Mouse (Mus musculus) cortical plate, adult 2 months (tissue): Measurements from ENCODE around the gene Dab1. TPM values are rescaled to one million over a fixed set of nuclear protein-coding genes. Genes with fewer than 3 reads are reported as not detected.
A peak's percentile ranks its signal among the peaks of the same experiment; 100 is the strongest.

Source experiments
- H3K27ac ChIP-seq: fragments of 200-500 bp; 2 replicates; pipeline ENCODE4 v1.5.1; 2012; ENCODE audit warnings: low read length, control low read depth, inconsistent platforms; ENCODE audit not compliant: insufficient read depth
- H3K4me1 ChIP-seq: fragments of 200-500 bp; 2 replicates; pipeline ENCODE4 v1.6.1; 2011; ENCODE audit warnings: low read length; ENCODE audit not compliant: control insufficient read depth, insufficient read depth
- H3K4me3 ChIP-seq: fragments of 200-500 bp; 2 replicates; pipeline ENCODE4 v1.5.1; 2011; ENCODE audit warnings: mild to moderate bottlenecking, low read length, control low read depth; ENCODE audit not compliant: insufficient read depth
- CTCF ChIP-seq: fragments of 200-500 bp; IDR thresholded peaks from 2 replicates; pipeline ENCODE4 v1.5.1; 2011; ENCODE audit warnings: mild to moderate bottlenecking, control low read depth, low read length; ENCODE audit not compliant: insufficient read depth; ENCODE audit errors: extremely low read depth
- POLR2A ChIP-seq: fragments of 200-500 bp; IDR thresholded peaks from 2 replicates; pipeline ENCODE4 v1.6.1; 2011; ENCODE audit warnings: mild to moderate bottlenecking, low read length, control low read depth; ENCODE audit not compliant: insufficient read depth; ENCODE audit errors: extremely low read depth
- polyA plus RNA-seq: library from polyadenylated mRNA; depleted of rRNA; stranded (reverse); fragments of >200 nt; gene quantifications from 2 replicates; pipeline ENCODE4 v1.2.3, GENCODE M21; 2012

Dab1 gene
- polyA plus RNA-seq, 1 experiment = 42.9 TPM

DNA sequence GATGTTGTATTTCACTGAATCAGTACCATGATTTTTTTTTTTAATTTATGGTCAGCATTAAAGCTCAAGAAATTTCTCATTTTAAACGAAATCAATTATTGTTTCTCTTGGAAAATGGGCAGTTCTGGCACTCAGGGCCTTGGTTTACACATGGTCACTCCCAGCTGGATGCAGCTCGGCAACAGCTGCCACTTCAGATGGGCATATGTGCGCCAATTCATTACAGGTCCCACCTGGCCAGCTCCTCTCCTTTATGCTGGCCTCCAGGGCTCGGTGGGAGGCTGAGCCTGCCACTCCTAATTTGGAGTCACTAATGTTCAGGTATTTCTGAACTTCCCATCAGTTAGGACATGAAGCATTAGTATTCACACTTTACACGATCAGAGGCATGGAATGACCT is 582.5 kb downstream of the Dab1 start:
- Histone ChIP-seq H3K4me3 (no peak overlapping the region), H3K27ac (no peak overlapping the region), H3K4me1 (no peaks in the 10 kb centered on the region)
- TF ChIP-seq POLR2A = no peak
- TF ChIP-seq CTCF = no peak

GRCm38 (mm10) chr4:104204047-104204446 is 584.9 kb downstream of the Dab1 start:
- no peak for TF ChIP-seq CTCF
- TF ChIP-seq POLR2A = no peak

GRCm38 (mm10) chr4:104206639-104207038 is 587.5 kb downstream of the Dab1 start:
- TF ChIP-seq CTCF (no peak), POLR2A (no peak)
- Histone ChIP-seq H3K4me1 (no peaks in the 10 kb centered on the region), H3K4me3 (no peak overlapping the region), H3K27ac (no peak overlapping the region)

More at GRCm38 (mm10) chr4:104204047-104204446, 584.9 kb downstream of the Dab1 start:
- Histone ChIP-seq H3K4me3 (no peak overlapping the region), H3K4me1 (no peaks in the 10 kb centered on the region), H3K27ac (no peak overlapping the region)

DNA sequence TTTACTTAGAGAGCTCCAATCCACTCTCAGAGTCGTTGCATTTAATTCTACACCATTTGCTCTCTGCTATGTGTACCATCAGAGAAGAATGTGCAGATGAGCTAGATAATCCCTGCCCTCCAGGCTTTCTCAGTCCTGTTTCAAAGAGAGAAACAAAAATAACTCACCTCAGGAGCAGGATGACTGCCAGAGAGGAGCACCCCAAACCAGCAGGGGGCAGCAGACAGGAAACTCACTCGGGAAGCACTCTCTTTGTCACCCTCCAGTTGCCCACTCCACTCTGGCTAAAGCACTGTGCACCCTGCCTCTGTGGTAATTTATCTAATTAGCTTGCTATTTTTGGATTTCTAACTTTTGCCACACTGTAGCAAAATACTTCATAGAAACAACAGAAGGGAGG is 589.9 kb downstream of the Dab1 start:
- Histone ChIP-seq H3K4me3 (no peak overlapping the region), H3K4me1 (peaks cover 2% of the 10 kb centered on the region; the same call in 1 of the 2 replicates), H3K27ac (no peak overlapping the region)
- peak; percentile 26; the same call in 1 of the 2 replicates for TF ChIP-seq CTCF
- no peak for TF ChIP-seq POLR2A

GRCm38 (mm10) chr4:104210796-104211195 is 591.6 kb downstream of the Dab1 start:
- Histone ChIP-seq H3K27ac (no peak overlapping the region), H3K4me1 (peaks cover 2% of the 10 kb centered on the region; the same call in 1 of the 2 replicates), H3K4me3 (no peak overlapping the region)
- no peak for TF ChIP-seq CTCF
- TF ChIP-seq POLR2A = no peak

DNA sequence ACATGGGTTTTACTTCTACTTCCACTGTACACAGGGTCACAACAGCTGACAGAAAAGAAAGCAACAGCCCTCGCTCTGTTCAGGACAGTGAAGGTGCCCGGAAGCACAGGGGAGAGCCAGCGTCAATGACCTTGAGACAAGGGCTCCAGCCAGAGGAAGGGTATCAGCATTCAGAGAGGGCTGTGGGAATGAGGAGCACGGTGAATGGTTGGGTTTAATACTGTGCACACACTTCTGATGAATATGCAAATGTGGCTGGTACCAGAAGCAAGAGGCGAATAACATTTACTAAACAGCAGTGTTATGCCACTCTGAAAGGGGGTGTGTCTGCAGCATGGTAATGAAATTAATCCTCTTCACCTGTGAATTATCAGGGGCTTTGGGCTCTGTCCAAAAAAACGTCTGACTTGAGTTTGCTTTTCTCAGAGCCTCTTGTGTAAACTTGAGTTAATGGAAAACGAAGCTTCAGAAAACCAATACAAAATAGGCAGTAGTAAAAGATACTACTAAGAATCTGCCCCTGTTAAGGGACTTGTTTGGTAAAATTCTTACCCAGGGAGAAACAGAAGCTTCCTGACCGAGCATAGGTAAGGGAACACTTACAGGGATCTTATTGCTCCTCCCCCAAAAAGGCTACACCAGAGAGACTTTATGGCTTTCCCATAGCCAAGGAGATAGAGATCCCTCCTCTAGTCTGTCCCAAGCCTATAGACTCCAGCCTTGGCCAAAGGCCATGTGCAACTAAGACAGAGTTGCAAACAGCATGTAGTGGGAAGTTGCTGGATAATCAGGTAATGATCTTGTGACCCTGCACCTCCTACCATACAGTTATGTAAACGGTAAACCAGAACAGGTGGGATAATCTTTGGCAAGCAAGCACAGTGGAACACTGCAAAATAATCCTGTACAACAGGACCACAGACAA is 592.6 kb downstream of the Dab1 start:
- TF ChIP-seq POLR2A = no peak
- no peak for TF ChIP-seq CTCF
- H3K27ac ChIP-seq = no peak overlapping the region
- peaks cover 2% of the 10 kb centered on the region; the same call in 1 of the 2 replicates for H3K4me1 ChIP-seq
- H3K4me3 ChIP-seq = no peak overlapping the region

DNA sequence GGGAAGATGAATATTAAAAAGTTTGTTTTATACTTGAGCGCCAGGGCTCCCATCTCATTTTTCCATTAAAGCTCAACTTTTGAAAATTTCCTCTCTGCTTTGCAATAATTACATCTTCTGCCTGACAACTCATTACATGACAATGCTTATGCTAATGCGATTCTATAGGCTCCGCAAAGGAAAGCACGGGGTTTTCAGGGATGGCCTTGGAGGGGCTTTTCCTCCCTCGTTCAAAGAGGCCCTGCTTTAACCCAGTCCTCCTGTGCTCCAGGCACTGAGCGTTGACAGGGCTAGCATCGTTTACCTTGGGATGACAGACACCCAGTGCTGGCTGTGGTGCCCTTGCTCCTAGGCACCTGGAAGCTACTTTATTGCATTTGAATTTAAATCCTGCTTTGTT is 595.6 kb downstream of the Dab1 start:
- Histone ChIP-seq H3K27ac (no peak overlapping the region), H3K4me1 (peaks cover 5% of the 10 kb centered on the region; the same call in 1 of the 2 replicates), H3K4me3 (no peak overlapping the region)
- TF ChIP-seq POLR2A (no peak), CTCF (no peak)

DNA sequence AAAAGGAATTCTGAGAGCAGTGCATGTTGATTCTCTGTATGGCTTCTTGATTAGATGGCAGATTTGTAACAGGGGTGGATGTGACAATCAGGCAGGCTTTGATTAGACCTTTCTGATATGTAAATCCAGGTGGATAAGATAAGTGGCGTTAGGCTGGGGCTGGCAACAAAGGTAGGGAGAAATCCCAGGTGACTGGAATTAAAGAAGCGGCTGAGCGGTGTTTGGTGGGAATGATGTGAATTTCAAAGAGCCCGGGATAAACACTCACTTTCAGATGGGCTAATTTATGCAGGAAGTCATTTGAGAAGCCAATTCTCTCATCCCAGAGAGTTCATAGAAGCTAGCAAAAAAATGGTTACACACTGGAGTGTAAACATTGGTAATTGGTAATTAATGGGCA is 598.2 kb downstream of the Dab1 start:
- TF ChIP-seq CTCF = no peak
- no peak for TF ChIP-seq POLR2A
- Histone ChIP-seq H3K27ac (no peak overlapping the region), H3K4me3 (no peak overlapping the region), H3K4me1 (0 out of 2 replicates have a peak, but pooled peaks cover 2% of the 10 kb centered on the region)

DNA sequence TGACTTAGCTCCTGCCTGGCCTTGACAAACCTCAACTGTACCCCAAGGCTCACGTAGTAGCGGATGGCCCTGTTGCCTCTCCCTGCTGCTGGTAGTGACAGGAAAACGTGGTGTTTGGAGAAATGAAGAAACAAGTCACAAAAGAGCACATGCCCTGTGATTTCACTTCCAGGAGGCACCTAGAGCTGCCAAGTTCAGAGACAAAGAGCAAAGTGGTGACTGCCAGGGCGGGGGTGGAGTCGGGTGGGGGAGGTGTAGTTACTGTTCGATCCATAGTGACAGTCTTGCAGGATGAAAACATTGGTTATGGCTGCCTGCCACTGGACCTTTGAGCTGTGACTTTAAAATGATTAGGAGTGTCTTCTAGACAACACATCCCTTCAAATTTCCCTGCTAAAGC is 599.6 kb downstream of the Dab1 start:
- Histone ChIP-seq H3K4me3 (no peak overlapping the region), H3K4me1 (0 out of 2 replicates have a peak, but pooled peaks cover 2% of the 10 kb centered on the region), H3K27ac (no peak overlapping the region)
- no peak for TF ChIP-seq POLR2A
- no peak for TF ChIP-seq CTCF

DNA sequence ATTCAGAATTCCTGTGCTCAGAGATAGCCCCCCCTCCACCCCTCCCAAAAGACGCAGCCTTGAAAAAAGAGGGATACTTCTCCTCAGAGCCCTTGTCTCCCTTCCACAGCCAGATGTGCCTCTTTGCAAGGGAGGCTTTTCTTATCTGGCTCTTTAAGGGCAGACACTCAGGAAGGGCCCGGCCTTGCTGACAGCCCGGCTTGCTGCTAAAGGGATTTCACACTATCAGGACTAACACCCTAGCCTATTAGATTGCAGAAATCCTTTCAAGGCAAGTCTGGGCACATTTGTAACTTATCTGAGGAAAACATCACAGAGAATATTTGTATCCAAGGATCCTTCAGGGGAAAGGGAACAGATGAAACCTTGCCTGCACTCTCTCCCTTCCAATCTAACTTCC is 600.9 kb downstream of the Dab1 start:
- TF ChIP-seq CTCF (no peak), POLR2A (no peak)
- Histone ChIP-seq H3K27ac (no peak overlapping the region), H3K4me3 (no peak overlapping the region), H3K4me1 (0 out of 2 replicates have a peak, but pooled peaks cover 2% of the 10 kb centered on the region)
